Mouse (Mus musculus) forelimb bud, embryonic 11.5 days (tissue): ENCODE measurements at regions not wholly inside any gene's neighbourhood (a gene's known extent, or its start where the extent isn't known, plus 50 kb on each side); places are given as distances from the start of the nearest gene placed in this dataset.
A peak's percentile ranks its signal among the peaks of the same experiment; 100 is the strongest.
"Not testable (repeated sequence)": the region's sequence is repeated elsewhere in the genome, so short reads cannot be mapped to it uniquely, and the experiment has no call there.

Source experiments
- DNase-seq: peaks from one replicate; pipeline ENCODE4 v3.0.0-alpha.2; 2012; ENCODE audit warnings: low read depth, low spot score

- no peak for DNase-seq
Measured at GRCm38 (mm10) chr13:103622324-103622723, 152.1 kb downstream of the Srek1 start.

- DNase-seq, result not testable (repeated sequence)
Measured at GRCm38 (mm10) chr13:103620958-103621357, 153.4 kb downstream of the Srek1 start.

- no peak for DNase-seq
Measured at GRCm38 (mm10) chr13:103613333-103613725, 161.1 kb downstream of the Srek1 start.

- DNase-seq, result peak; percentile 14
Measured at GRCm38 (mm10) chr13:103612720-103613332, 161.6 kb downstream of the Srek1 start.

- DNase-seq, result no peak
Measured at GRCm38 (mm10) chr13:103602302-103602701, 172.1 kb downstream of the Srek1 start.

GRCm38 (mm10) chr13:103592371-103592770 is 182.0 kb downstream of the Srek1 start:
- no peak for DNase-seq

- no peak for DNase-seq
Measured at GRCm38 (mm10) chr13:103591874-103592273, 182.5 kb downstream of the Srek1 start.

- not testable (repeated sequence) for DNase-seq
Measured at GRCm38 (mm10) chr13:103591381-103591780, 183.0 kb downstream of the Srek1 start.

- no peak for DNase-seq
Measured at GRCm38 (mm10) chr13:103589646-103590045, 184.8 kb downstream of the Srek1 start.

GRCm38 (mm10) chr13:103576856-103577255 is 197.6 kb downstream of the Srek1 start:
- DNase-seq, result peak; percentile 23

- DNase-seq, result peak; percentile 8
Measured at GRCm38 (mm10) chr13:103564715-103565114, 209.7 kb downstream of the Srek1 start.

GRCm38 (mm10) chr13:103561795-103562705 is 212.4 kb downstream of the Srek1 start:
- DNase-seq, result no peak

- no peak for DNase-seq
Measured at GRCm38 (mm10) chr13:103558915-103559314, 215.5 kb downstream of the Srek1 start.

GRCm38 (mm10) chr13:103539577-103539976 is 205.3 kb upstream of the Mast4 start:
- DNase-seq, result peak; percentile 8

- DNase-seq, result no peak
Measured at GRCm38 (mm10) chr13:103513825-103514224, 179.5 kb upstream of the Mast4 start.

GRCm38 (mm10) chr13:103512476-103512875 is 178.2 kb upstream of the Mast4 start:
- DNase-seq, result no peak

- no peak for DNase-seq
Measured at GRCm38 (mm10) chr13:103504987-103505386, 170.7 kb upstream of the Mast4 start.

GRCm38 (mm10) chr13:103499376-103499775 is 165.1 kb upstream of the Mast4 start:
- no peak for DNase-seq

- no peak for DNase-seq
Measured at GRCm38 (mm10) chr13:103494371-103494770, 160.1 kb upstream of the Mast4 start.

GRCm38 (mm10) chr13:103493567-103493966 is 159.3 kb upstream of the Mast4 start:
- no peak for DNase-seq

- DNase-seq, result no peak
Measured at GRCm38 (mm10) chr13:103490049-103490448, 155.8 kb upstream of the Mast4 start.

GRCm38 (mm10) chr13:103484092-103484491 is 149.8 kb upstream of the Mast4 start:
- DNase-seq, result no peak

- DNase-seq, result no peak
Measured at GRCm38 (mm10) chr13:103483392-103483791, 149.1 kb upstream of the Mast4 start.
